ENCODE assay signal across 9 mouse cellular contexts in genomic region chr17:51159261-51159660, GRCm38 (mm10). TPM values are rescaled to one million over a fixed set of nuclear protein-coding genes. Genes with fewer than 3 reads are reported as not detected.
DNase-seq lines count a peak whose midpoint lies in the region; ATAC-seq and TF ChIP-seq lines count a peak whose summit lies in the region.
"Had no signal": no experiment of that assay in that cellular context is flagged by ENCODE, and none has a peak within 500 bp of the region (broad histone marks: within the 10 kb centered on the region; RNA-seq: fewer than 3 reads in every experiment).

No protein-coding gene starts in this region.

- no peaks in the 10 kb centered on the region for H3K4me1 ChIP-seq in heart, embryonic 12.5 days (replicated peaks)
- no peaks in the 10 kb centered on the region; the same call in 1 of the 2 replicates for H3K4me1 ChIP-seq in heart, adult 2 months (ENCODE audit: control insufficient read depth, insufficient read depth, low read length)
- H3K4me1 ChIP-seq in liver, embryonic 14.5 days (replicated peaks; ENCODE audit: control insufficient read depth in 2 of 2, insufficient read depth in 2 of 2, low read length in 1 of 2) = no peaks in the 10 kb centered on the region

- no peak overlapping the region for H3K4me3 ChIP-seq in heart, embryonic 12.5 days
- H3K4me3 ChIP-seq in heart, adult 2 months = no peak overlapping the region
- H3K4me3 ChIP-seq in liver, embryonic 14.5 days (ENCODE audit: insufficient read depth in 1 of 2, low read depth in 2 of 2, low read length in 2 of 2) = no peak overlapping the region
- H3K4me3 ChIP-seq: erythroblast, embryonic 14.5 days had no signal

- H3K9ac ChIP-seq in heart, embryonic 12.5 days = no peak overlapping the region
- no peak overlapping the region for H3K9ac ChIP-seq in heart, adult 2 months (ENCODE audit: low read depth, low read length)
- H3K9ac ChIP-seq in liver, embryonic 14.5 days (replicated peaks) = no peak overlapping the region

- peak; percentile 54 to 69 for DNase-seq in heart, adult 18-20 months
- DNase-seq in NIH3T3 (ENCODE audit: low read depth) = peak; percentile 72
- peak; percentile 57 to 67 for DNase-seq in heart, adult 2 months
- DNase-seq in liver, embryonic 14.5 days (ENCODE audit: low read depth in 3 of 3, low spot score in 3 of 3) = no peak
- DNase-seq in left cerebral cortex, adult 18-20 months (ENCODE audit: low spot score in 2 of 2) = no peak
- DNase-seq in urinary bladder, adult 2 months (ENCODE audit: low spot score) = no peak
- no peak for DNase-seq in right cerebral cortex, postnatal 25 days

- WGBS in heart, embryonic 12.5 days = 84% methylated on average over 5 of the region's 5 CpGs
- WGBS in heart, adult 2 months = 86% methylated on average over 5 of the region's 5 CpGs
- WGBS in liver, embryonic 14.5 days (ENCODE audit: insufficient replicate concordance) = 69% methylated on average over 5 of the region's 5 CpGs

- TF ChIP-seq CTCF in heart, adult 2 months (IDR thresholded peaks at IDR 0.05) = no peak
- TF ChIP-seq CTCF in liver, embryonic 14.5 days (IDR thresholded peaks at IDR 0.05; ENCODE audit: low read depth) = no peak

- no peaks in the 10 kb centered on the region for H3K27me3 ChIP-seq in heart, embryonic 12.5 days (replicated peaks)
- no peaks in the 10 kb centered on the region for H3K27me3 ChIP-seq in heart, adult 2 months (ENCODE audit: control insufficient read depth, insufficient read depth, low read length)
- H3K27me3 ChIP-seq in liver, embryonic 14.5 days (ENCODE audit: control insufficient read depth, insufficient read depth, low read length) = no peaks in the 10 kb centered on the region

- TF ChIP-seq EP300 in heart, adult 2 months (IDR thresholded peaks at IDR 0.05; ENCODE audit: insufficient read depth, low read depth, low read length) = no peak
- no peak for TF ChIP-seq EP300 in liver, embryonic 14.5 days (IDR thresholded peaks at IDR 0.05; ENCODE audit: low read depth)

- H3K36me3 ChIP-seq in heart, embryonic 12.5 days = no peaks in the 10 kb centered on the region
- H3K36me3 ChIP-seq in heart, adult 2 months (ENCODE audit: control insufficient read depth, insufficient read depth, low read length) = no peaks in the 10 kb centered on the region
- no peaks in the 10 kb centered on the region for H3K36me3 ChIP-seq in liver, embryonic 14.5 days (replicated peaks; ENCODE audit: control insufficient read depth, insufficient read depth, low read depth)

- no peak for ATAC-seq in heart, embryonic 12.5 days (ENCODE audit: insufficient number of reproducible peaks, low FRiP score)
- ATAC-seq in liver, embryonic 14.5 days (ENCODE audit: insufficient read depth) = 0 out of 2 replicates have a peak, but pooled peaks have one; percentile 26

- no peak overlapping the region for H3K27ac ChIP-seq in heart, embryonic 12.5 days (ENCODE audit: poor library complexity, severe bottlenecking)
- no peak overlapping the region for H3K27ac ChIP-seq in heart, adult 2 months
- no peak overlapping the region for H3K27ac ChIP-seq in liver, embryonic 14.5 days

- no peak for TF ChIP-seq POLR2A in heart, adult 2 months (IDR thresholded peaks at IDR 0.05; ENCODE audit: insufficient read depth, low read depth, low read length)

- H3K79me2 ChIP-seq in heart, adult 2 months (replicated peaks; ENCODE audit: control insufficient read depth, insufficient read depth, low read length) = no peaks in the 10 kb centered on the region; the same call in 1 of the 2 replicates

- no peak overlapping the region for H3K4me2 ChIP-seq in heart, embryonic 12.5 days
- H3K4me2 ChIP-seq in liver, embryonic 14.5 days (ENCODE audit: low read depth) = no peak overlapping the region

- H3K9me3 ChIP-seq in heart, embryonic 12.5 days (replicated peaks) = no peaks in the 10 kb centered on the region
- H3K9me3 ChIP-seq in liver, embryonic 14.5 days (ENCODE audit: control insufficient read depth, low read length) = no peaks in the 10 kb centered on the region

- intact Hi-C loops in heart, adult 2 months (cut with DNase I) = no loop called here

RNA-seq across cellular contexts. Expression of gene Tbc1d5, which starts 19.9 kb away (rescaled TPM):
- total RNA-seq in heart, adult 18-20 months (2021) = 10 to 100 TPM; 14.5 to 18.6 TPM
- 10.8 and 11.3 TPM in 2 replicates for polyA plus RNA-seq in heart, embryonic 12.5 days (2016; fragmentation: Nextera tagmentation; extraction: Ambion mirVana)
- 10 to 100 TPM; 15.8 to 19.4 TPM for total RNA-seq in heart, adult 2 months (2021)
- 8.5 and 12.9 TPM in 2 replicates for polyA plus RNA-seq in heart, adult 2 months (2012; rRNA removed)
- 2.9 TPM in 2 replicates for polyA plus RNA-seq in liver, embryonic 14.5 days (2012; rRNA removed)
- polyA plus RNA-seq in liver, embryonic 14.5 days (2014; fragmentation: Nextera tagmentation; extraction: Ambion mirVana) = 3.2 and 3.4 TPM in 2 replicates
- 10 to 100 TPM; 24.8 to 28.1 TPM for total RNA-seq in left cerebral cortex, adult 18-20 months (2021)
- polyA plus RNA-seq in urinary bladder, adult 2 months (2012; rRNA removed) = 12.1 and 15.8 TPM in 2 replicates

Comparison
In these comparisons a context has a peak if more than half of its experiments do, and no peak if none do; other contexts are left out.
1. DNase-seq: peak in heart, adult 18-20 months (2 of 2), NIH3T3 (single experiment) and heart, adult 2 months (2 of 2); none in liver, embryonic 14.5 days (0 of 3), left cerebral cortex, adult 18-20 months (0 of 2), urinary bladder, adult 2 months (single experiment) and right cerebral cortex, postnatal 25 days (single experiment).